Mouse (Mus musculus) olfactory bulb, adult 2 months (tissue): ENCODE measurements around the gene Nos1ap. TPM values are rescaled to one million over a fixed set of nuclear protein-coding genes. Genes with fewer than 3 reads are reported as not detected.

Source experiments
- H3K27ac ChIP-seq: fragments of 200-500 bp; 2 replicates; pipeline ENCODE4 v1.5.1; 2012; ENCODE audit warnings: low read depth, low read length; ENCODE audit not compliant: insufficient read depth
- H3K4me1 ChIP-seq: fragments of 200-500 bp; 2 replicates; pipeline ENCODE4 v1.6.1; 2012; ENCODE audit warnings: low read length; ENCODE audit not compliant: control insufficient read depth, insufficient read depth
- H3K4me3 ChIP-seq: fragments of 200-500 bp; 2 replicates; pipeline ENCODE4 v1.5.1; 2012; ENCODE audit warnings: mild to moderate bottlenecking, low read depth, low read length, moderate library complexity; ENCODE audit not compliant: insufficient read depth
- CTCF ChIP-seq: fragments of 200-500 bp; IDR thresholded peaks from 2 replicates; pipeline ENCODE4 v1.5.1; 2012; ENCODE audit warnings: low read depth, mild to moderate bottlenecking, low read length, moderate library complexity; ENCODE audit not compliant: insufficient read depth
- POLR2A ChIP-seq: fragments of 200-500 bp; IDR thresholded peaks from 2 replicates; pipeline ENCODE4 v1.6.1; 2012; ENCODE audit warnings: mild to moderate bottlenecking, low read depth, low read length, moderate library complexity; ENCODE audit not compliant: insufficient read depth
- WGBS: fragments of 180-500 bp; shearing (Covaris S2); methylation state at CpG from one replicate; pipeline ENCODE4 v1.1.7; 2018; 5-methylcytosine and 5-hydroxymethylcytosine counted together
- polyA plus RNA-seq: library from polyadenylated mRNA; stranded (reverse); fragments of >200 nt; gene quantifications from 2 replicates; pipeline ENCODE4 v1.2.4, GENCODE M21; 2012; ENCODE audit warnings: low replicate concordance; ENCODE audit not compliant: missing spikeins, insufficient read depth, insufficient read length

The Nos1ap gene
- polyA plus RNA-seq, 1 experiment = not detected

DNA sequence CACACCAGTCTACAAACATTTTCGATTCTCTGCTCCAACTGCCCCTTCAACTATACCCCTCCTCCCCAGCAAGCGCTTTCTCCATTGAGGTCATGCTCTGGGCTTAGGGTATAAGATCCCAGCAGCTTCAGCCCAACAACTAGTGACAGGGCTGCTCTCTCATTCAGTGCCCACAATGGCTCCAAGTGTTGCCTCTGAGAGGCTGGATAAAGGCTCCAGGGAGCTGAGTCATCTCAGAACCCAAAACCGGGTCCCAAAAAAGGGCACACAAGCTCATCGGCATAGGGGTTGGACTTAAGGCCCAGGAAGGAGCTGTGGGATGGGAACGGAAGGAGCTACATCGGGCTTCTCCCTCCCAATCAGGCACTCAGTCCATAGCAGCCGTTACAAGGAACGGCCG is 288.0 kb downstream of the Nos1ap start:
- H3K4me3 ChIP-seq = no peak overlapping the region
- WGBS = 95% methylated on average over 9 of the region's 9 CpGs
- TF ChIP-seq POLR2A (no peak), CTCF (no peak)

DNA sequence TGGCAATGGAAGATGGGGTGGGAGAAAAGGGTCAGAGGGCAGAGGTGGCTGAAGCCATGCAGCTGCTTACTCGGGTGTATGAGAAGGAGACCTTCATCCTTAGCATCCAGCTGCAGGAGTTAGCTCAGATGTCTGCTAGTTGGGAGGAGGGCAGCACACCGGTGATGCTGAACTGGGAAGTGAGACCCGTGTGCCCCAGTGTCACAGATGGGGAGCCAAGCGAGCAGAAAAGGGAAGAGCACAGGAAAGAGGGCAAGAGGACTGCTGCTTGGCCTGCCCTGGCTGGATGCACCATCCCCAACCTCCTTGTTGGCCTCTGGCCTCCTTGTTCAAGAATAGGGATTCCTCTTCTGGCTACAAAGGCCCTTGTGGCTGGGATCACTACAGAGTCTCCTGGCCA is 290.2 kb downstream of the Nos1ap start:
- no peak overlapping the region for H3K27ac ChIP-seq
- WGBS = 93% methylated on average over 4 of the region's 4 CpGs
- no peak overlapping the region for H3K4me3 ChIP-seq
- no peaks in the 10 kb centered on the region for H3K4me1 ChIP-seq
- TF ChIP-seq POLR2A = no peak

More for the DNA sequence above, 288.0 kb downstream of the Nos1ap start:
- Histone ChIP-seq H3K27ac (no peak overlapping the region), H3K4me1 (no peaks in the 10 kb centered on the region)

DNA sequence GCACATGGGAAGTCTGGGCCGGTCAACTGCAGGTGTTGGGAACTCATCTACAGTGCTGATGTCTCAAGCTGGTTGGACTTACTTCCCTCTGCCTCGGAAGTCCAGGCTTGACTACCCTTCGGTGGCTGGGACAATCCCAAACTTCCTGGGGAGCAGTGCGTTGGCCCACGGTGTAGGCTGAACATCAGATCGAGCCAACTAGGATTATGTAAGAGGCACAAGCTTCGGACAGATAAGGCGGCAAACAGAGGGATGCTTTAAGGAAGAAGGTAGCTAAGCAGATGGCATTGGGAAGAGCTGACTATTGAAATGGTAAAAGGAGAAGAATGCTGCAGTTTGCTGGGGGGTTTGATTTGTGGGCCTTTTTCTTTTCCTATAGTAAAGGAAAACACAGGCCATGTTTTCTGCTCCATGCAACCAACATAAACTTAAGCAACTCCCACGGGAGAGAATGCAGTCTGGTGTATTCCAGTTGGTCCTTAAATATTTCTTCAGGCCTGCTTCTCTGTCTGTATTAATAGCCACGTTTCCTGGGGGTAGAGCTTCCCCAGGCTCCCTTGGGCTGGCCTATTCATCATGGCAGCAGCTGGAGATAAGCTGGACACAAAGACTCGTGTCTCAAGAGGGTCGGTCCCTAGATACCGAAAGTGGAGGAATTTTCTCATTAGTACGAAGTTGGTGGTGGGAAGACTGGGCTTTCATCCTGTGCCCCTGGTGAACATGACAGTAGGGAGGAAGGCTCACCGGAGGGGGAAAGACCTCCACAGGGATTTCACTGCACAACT is 294.7 kb downstream of the Nos1ap start:
- WGBS = 83% methylated on average over 15 of the region's 15 CpGs
- TF ChIP-seq CTCF = no peak
- TF ChIP-seq POLR2A = no peak

DNA sequence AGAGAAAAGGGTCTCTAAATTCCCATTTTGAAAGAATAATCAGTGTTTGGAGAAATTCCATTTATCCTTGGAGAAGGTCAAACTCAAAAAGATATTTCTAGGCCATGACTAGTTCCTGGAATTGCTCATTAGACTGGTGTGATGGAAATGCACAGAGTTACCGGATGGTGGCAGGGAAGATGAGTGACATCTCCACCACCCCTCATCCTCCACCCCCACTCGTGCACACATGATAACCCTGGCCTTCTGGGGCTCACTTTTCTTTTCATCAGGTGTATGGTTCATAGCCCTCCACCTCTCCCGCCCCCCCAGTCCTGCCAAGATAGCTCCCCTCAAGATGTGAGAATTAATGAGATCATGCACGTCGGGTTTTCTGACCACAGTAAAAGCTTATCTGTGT is 296.4 kb downstream of the Nos1ap start:
- H3K4me1 ChIP-seq = 0 out of 2 replicates have a peak, but pooled peaks cover 2% of the 10 kb centered on the region
- H3K4me3 ChIP-seq = no peak overlapping the region
- no peak for TF ChIP-seq CTCF
- TF ChIP-seq POLR2A = no peak
- 90% methylated on average over 5 of the region's 5 CpGs for WGBS
- no peak overlapping the region for H3K27ac ChIP-seq

More for the DNA sequence above, 294.7 kb downstream of the Nos1ap start:
- 0 out of 2 replicates have a peak, but pooled peaks cover 2% of the 10 kb centered on the region for H3K4me1 ChIP-seq
- no peak overlapping the region for H3K4me3 ChIP-seq
- H3K27ac ChIP-seq = no peak overlapping the region

DNA sequence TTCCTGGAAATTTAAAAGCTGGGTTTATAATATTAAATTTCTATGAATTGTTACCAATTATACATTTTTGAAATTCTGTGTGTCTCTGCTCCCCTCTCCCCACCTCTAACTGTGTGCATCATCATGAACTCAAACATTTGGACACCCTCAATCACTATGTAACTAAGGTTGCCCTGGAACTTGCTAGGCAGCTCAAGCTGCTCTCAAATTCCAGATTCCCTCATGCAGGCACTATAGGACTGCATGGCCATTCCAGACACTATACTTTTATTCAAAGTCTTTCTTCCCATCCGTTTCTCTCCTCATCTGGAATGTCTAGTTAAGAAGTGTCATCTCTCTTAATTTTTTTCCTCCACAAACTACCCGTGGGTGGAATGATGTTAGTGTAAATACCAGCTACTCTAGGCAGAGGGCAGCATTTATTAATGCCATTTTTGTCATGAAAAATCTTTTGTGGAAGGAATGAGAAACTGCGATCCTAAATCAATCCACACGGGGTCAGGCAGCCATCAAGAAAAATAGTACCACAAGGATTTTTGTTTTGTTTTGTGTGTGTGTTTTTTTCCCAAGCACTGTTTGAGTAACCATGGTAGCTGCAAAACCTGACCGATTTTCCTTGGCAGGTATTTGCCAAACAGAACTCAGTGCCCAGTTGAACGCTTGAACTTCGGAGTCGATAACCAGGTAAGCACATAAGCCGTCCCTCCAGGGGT is 297.3 kb downstream of the Nos1ap start:
- no peak overlapping the region for H3K27ac ChIP-seq
- H3K4me1 ChIP-seq = 0 out of 2 replicates have a peak, but pooled peaks cover 2% of the 10 kb centered on the region
- TF ChIP-seq CTCF (no peak), POLR2A (no peak)
- 12% methylated on average over 9 of the region's 9 CpGs for WGBS
- no peak overlapping the region for H3K4me3 ChIP-seq

DNA sequence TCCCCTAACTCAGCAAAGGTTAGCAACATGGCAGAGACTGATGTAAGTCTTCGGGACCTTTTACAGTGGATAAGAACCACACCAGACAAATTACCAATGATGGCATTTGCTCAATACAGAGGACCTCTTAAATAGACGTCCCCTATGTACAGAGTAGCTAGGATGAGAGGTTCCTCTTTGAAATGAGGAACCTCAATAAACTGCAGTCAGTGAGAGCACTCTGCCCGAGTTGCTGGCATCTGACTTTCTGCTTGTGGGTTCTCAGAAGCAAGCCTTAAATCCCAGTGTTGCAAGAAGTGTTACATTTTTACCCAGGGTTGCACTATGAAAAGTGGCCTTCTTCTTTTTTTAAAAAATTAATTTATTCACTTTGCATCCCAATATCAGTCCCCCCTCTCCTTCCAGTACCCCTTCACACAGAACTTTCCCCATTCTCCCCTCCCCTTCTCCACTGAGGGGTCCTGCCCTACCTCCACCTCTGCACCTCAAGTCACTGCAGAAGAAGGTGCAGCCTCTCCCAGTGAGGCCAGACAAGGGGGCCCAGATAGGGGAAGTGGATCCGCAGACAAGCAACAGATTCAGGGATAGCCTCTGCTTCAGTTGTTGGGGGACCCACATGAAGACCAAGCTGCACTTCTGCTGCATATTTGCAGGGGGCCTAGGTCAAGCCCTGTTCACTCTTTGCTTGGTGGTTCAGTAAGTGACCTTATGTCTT is 307.1 kb downstream of the Nos1ap start:
- Histone ChIP-seq H3K27ac (no peak overlapping the region), H3K4me3 (no peak overlapping the region), H3K4me1 (no peaks in the 10 kb centered on the region)
- no peak for TF ChIP-seq POLR2A
- TF ChIP-seq CTCF = no peak
- 82% methylated on average over 4 of the region's 4 CpGs for WGBS

DNA sequence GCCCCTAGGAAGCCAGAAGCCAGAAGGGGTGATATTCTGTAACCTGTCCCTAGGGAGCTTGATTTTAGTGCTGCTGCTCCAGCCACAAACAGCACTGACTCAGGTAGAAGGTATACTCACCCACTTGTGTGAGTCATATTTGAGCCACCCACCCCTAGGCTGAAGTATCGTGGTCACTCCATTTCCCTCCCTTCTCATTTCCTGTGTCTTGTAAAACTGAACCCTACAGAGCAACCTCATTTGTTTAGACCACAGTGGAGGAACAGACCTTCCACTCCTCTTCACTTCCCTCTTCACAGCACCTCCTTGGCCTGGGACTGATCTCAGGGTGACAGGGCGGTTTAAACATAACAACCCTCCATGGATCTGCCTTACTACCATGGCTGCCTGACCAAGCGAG is 312.6 kb downstream of the Nos1ap start, which contains the start of gene Sh2d1b1:
TSS of gene Sh2d1b1 (plus strand) at position 305 of the 400 bp plus-strand sequence.
- WGBS = 81% methylated on average over 3 of the region's 3 CpGs
- Histone ChIP-seq H3K4me1 (no peaks in the 10 kb centered on the region), H3K4me3 (no peak within 1 kb of the TSS), H3K27ac (no peak within 1 kb of the TSS)
- TF ChIP-seq POLR2A (no peak), CTCF (no peak)

DNA sequence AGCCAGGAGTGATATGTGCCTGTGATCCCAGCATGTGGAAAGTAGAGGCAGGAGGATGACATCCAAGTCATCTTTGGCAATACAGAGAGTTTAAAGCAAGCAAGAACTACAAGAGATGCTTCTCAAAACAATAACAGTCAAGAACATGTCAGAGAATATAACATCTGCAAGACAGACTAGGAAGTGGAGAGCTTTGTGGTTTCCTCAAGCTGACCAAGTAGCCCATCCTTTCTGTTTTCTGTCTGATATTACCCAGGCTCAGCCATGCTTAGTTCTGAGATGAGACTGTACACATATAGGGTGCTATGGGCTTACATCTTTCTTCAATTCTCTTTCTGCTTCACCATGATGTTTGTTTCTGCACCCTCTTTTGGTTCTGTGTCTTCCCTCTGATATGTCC is 316.4 kb downstream of the Nos1ap start:
- Histone ChIP-seq H3K4me3 (no peak overlapping the region), H3K4me1 (no peaks in the 10 kb centered on the region), H3K27ac (no peak overlapping the region)
- TF ChIP-seq CTCF (no peak), POLR2A (no peak)

DNA sequence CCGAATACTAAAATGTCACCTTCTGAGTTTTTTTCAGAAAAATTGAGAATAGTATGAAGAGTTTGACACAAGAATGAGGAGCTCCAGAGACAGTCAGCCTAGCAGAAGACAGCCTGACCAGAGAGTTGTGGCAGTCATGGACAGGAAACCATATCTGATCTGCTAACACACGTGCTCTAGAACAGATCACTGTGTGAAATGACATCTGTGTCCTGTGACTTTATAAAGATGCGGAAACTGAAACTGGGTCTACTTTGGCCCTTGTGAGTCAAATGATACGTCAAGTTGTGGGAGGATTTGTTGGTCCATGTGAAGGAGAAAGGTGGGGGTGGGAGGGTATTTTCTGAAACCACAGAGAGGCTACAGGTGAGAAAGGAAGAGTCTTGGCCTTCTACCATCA is 319.0 kb downstream of the Nos1ap start:
- no peaks in the 10 kb centered on the region for H3K4me1 ChIP-seq
- WGBS = 94% methylated on average over 4 of the region's 4 CpGs
- no peak overlapping the region for H3K4me3 ChIP-seq
- TF ChIP-seq POLR2A (no peak), CTCF (no peak)
- H3K27ac ChIP-seq = no peak overlapping the region
